Mouse (Mus musculus) olfactory bulb, adult 2 months (tissue): ENCODE results near the gene 9430007A20Rik.

ENCODE experiments used
- CTCF ChIP-seq: fragments of 200-500 bp; IDR thresholded peaks from 2 replicates; pipeline ENCODE4 v1.5.1; 2012; ENCODE audit warnings: low read depth, mild to moderate bottlenecking, low read length, moderate library complexity; ENCODE audit not compliant: insufficient read depth
- POLR2A ChIP-seq: fragments of 200-500 bp; IDR thresholded peaks from 2 replicates; pipeline ENCODE4 v1.6.1; 2012; ENCODE audit warnings: mild to moderate bottlenecking, low read depth, low read length, moderate library complexity; ENCODE audit not compliant: insufficient read depth

GRCm38 (mm10) chr4:144506518-144506917 lies 13.1 kb upstream of the 9430007A20Rik start:
- no peak for TF ChIP-seq CTCF
- TF ChIP-seq POLR2A = no peak
